ENCODE assay signal across 8 mouse cellular contexts in genomic region chr7:75983029-75983808, GRCm38 (mm10).
A peak's percentile ranks its signal among the peaks of the same experiment; 100 is the strongest.
DNase-seq lines count a peak whose midpoint lies in the region; ATAC-seq and TF ChIP-seq lines count a peak whose summit lies in the region.

No protein-coding gene starts in this region.

- intact Hi-C loops in heart, adult 2 months (cut with DNase I), result no loop called here

- H3K4me2 ChIP-seq in hindbrain, embryonic 16.5 days (ENCODE audit: low read length), result peak overlapping the region; percentile 57
- H3K4me2 ChIP-seq in midbrain, embryonic 16.5 days (ENCODE audit: low read length), result peak overlapping the region; percentile 38

- no peaks in the 10 kb centered on the region for H3K36me3 ChIP-seq in heart, adult 2 months (ENCODE audit: control insufficient read depth, insufficient read depth, low read length)
- no peaks in the 10 kb centered on the region for H3K36me3 ChIP-seq in hindbrain, embryonic 16.5 days (ENCODE audit: control insufficient read depth, insufficient read depth, low read length)
- no peaks in the 10 kb centered on the region for H3K36me3 ChIP-seq in midbrain, embryonic 16.5 days (ENCODE audit: control insufficient read depth, insufficient read depth, low read length)

- no peaks in the 10 kb centered on the region for H3K27me3 ChIP-seq in heart, adult 2 months (ENCODE audit: control insufficient read depth, insufficient read depth, low read length)
- no peaks in the 10 kb centered on the region for H3K27me3 ChIP-seq in hindbrain, embryonic 16.5 days (replicated peaks; ENCODE audit: control insufficient read depth, insufficient read depth, low read length)
- no peaks in the 10 kb centered on the region for H3K27me3 ChIP-seq in midbrain, embryonic 16.5 days (ENCODE audit: control insufficient read depth, insufficient read depth, low read depth, low read length)

- H3K79me2 ChIP-seq in heart, adult 2 months (replicated peaks; ENCODE audit: control insufficient read depth, insufficient read depth, low read length), result no peaks in the 10 kb centered on the region

- TF ChIP-seq CTCF in heart, adult 2 months (IDR thresholded peaks at IDR 0.05), result no peak

- TF ChIP-seq POLR2A in heart, adult 2 months (IDR thresholded peaks at IDR 0.05; ENCODE audit: insufficient read depth, low read depth, low read length), result no peak

- 28% methylated on average over 23 of the region's 23 CpGs for WGBS in heart, adult 2 months
- WGBS in hindbrain, embryonic 16.5 days, result 11% methylated on average over 22 of the region's 23 CpGs
- WGBS in midbrain, embryonic 16.5 days, result 5% methylated on average over 23 of the region's 23 CpGs

- H3K9me3 ChIP-seq in hindbrain, embryonic 16.5 days (ENCODE audit: control insufficient read depth, low read length), result no peaks in the 10 kb centered on the region
- no peaks in the 10 kb centered on the region for H3K9me3 ChIP-seq in midbrain, embryonic 16.5 days (replicated peaks; ENCODE audit: control insufficient read depth, low read length, poor library complexity, severe bottlenecking)

- no peak overlapping the region for H3K27ac ChIP-seq in heart, adult 2 months
- H3K27ac ChIP-seq in hindbrain, embryonic 16.5 days (ENCODE audit: low read depth, low read length), result 0 out of 2 replicates have a peak overlapping the region, but pooled peaks have one; percentile 23
- no peak overlapping the region for H3K27ac ChIP-seq in midbrain, embryonic 16.5 days (ENCODE audit: low read length)

- H3K9ac ChIP-seq in heart, adult 2 months (ENCODE audit: low read depth, low read length), result no peak overlapping the region
- H3K9ac ChIP-seq in hindbrain, embryonic 16.5 days (ENCODE audit: low read depth, low read length), result peak overlapping the region; percentile 50
- H3K9ac ChIP-seq in midbrain, embryonic 16.5 days (ENCODE audit: low read depth, low read length), result no peak overlapping the region

- no peak for TF ChIP-seq EP300 in heart, adult 2 months (IDR thresholded peaks at IDR 0.05; ENCODE audit: insufficient read depth, low read depth, low read length)

- peak; percentile 79 for ATAC-seq in hindbrain, embryonic 16.5 days
- peak; percentile 85 for ATAC-seq in midbrain, embryonic 16.5 days

- peak; percentile 74 for DNase-seq in heart, adult 11 months
- DNase-seq in heart, adult 2 months, result no peak
- peak; percentile 74 for DNase-seq in embryo, embryonic 11 days
- no peak for DNase-seq in spleen, postnatal 36 days (ENCODE audit: low spot score in 2 of 2)
- no peak for DNase-seq in gastrocnemius, postnatal 25 days
- DNase-seq in thymus, postnatal 36 days, result no peak

- H3K4me1 ChIP-seq in heart, adult 2 months (ENCODE audit: control insufficient read depth, insufficient read depth, low read length), result no peaks in the 10 kb centered on the region
- H3K4me1 ChIP-seq in hindbrain, embryonic 16.5 days (ENCODE audit: control insufficient read depth, insufficient read depth, low read depth, low read length), result peaks cover 10% of the 10 kb centered on the region
- peaks cover 7% of the 10 kb centered on the region; the same call in 1 of the 2 replicates for H3K4me1 ChIP-seq in midbrain, embryonic 16.5 days (ENCODE audit: control insufficient read depth, insufficient read depth, low read length)

- H3K4me3 ChIP-seq in heart, adult 2 months, result no peak overlapping the region
- H3K4me3 ChIP-seq in hindbrain, embryonic 16.5 days (ENCODE audit: low read length), result peak overlapping the region; percentile 27
- peak overlapping the region; percentile 1; the same call in 1 of the 2 replicates for H3K4me3 ChIP-seq in midbrain, embryonic 16.5 days (ENCODE audit: low read depth, low read length)

Comparison
In these comparisons a context has a peak if more than half of its experiments do, and no peak if none do; other contexts are left out.
1. DNase-seq: peak in heart, adult 11 months (single experiment) and embryo, embryonic 11 days (single experiment); none in heart, adult 2 months (0 of 2), spleen, postnatal 36 days (0 of 2), gastrocnemius, postnatal 25 days (single experiment) and thymus, postnatal 36 days (0 of 2).